Mouse (Mus musculus) E14TG2a.4 (cell line): ENCODE data around the gene Wdr43.

Experiments used
- CTCF ChIP-seq: conservative IDR thresholded peaks from 2 replicates; pipeline ENCODE4 v1.5.1; 2014; ENCODE audit warnings: low read length
- NANOG ChIP-seq: IDR thresholded peaks from 2 replicates; pipeline ENCODE4 v1.6.1; 2014; ENCODE audit warnings: borderline replicate concordance, low read length, mixed read lengths

DNA sequence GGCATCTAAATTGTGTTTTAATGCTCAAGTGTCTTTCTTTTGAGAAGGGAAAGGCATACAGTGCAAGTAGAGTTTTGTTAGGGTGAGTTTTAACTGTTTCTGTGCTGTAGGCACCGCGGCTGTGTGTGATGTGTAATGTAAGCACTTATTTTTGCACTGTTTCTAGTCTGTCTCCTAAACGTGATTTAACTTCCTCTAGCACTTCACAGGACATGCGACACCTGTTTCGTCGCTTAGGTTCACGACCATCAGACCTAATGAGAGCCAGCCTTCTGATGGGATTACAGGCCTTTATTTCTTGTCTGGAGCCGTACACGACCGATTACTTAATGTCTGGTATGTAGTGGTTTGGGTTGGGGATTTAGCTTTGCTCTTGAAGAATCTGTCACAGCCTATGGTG is 16.1 kb downstream of the Wdr43 start:
- TF ChIP-seq CTCF (no peak), NANOG (no peak)
